Mouse (Mus musculus): ENCODE results near the gene Cox7b2.
"Not testable (repeated sequence)": the region's sequence is repeated elsewhere in the genome, so short reads cannot be mapped to it uniquely, and the experiment has no call there.

Cox7b2 gene

DNA sequence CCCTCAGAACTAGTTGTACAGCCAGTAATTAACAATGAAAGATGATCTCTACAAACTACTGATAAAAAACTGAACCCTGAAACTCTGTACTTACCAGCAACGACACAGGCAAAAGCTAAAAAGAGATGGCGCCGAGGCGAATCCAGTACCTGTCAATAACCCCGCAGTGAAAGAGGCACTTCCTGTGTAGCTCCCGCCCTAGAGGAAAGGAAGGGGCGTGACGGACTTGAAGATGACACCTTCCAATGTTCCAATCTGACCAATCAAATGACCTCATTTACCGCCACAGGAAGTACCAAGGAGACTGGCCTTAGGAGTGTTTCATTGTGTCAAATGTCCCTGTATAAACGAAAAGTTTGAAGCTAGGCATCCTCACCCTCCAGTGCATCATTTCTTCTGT is at the start of gene Cox7b2:
Gene Cox7b2, minus strand, starts transcription at position 127 of the 400 bp plus-strand sequence.
- DNase-seq (ENCODE audit: low read depth): no peak

GRCm38 (mm10) chr5:71595321-71595720 is 47.3 kb upstream of the Cox7b2 start:
- DNase-seq (ENCODE audit: low read depth): no peak

DNA sequence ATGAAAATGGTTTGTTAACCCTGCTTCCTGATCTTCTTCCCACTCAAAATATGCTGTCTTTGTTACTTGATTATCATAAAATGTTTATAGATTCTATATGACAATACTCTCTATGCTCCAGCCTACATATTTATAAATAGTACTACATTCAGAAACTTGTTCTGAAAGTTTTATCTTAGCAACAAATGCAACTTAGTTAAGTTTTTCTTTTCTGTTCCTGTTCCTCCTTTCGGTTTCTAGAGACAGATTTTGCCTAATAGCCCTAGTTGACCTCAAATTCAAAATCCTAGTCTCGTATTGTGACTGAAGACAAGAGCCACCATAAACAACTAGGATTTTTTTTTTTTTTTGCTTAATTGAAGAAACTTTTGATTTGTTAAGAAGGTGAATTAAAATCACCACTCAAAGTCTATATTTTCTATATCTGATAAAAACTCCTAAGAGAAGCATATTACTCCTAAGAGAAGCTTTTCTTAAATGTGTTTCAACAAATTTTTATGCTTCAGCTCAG is 45.8 kb upstream of the Cox7b2 start:
- no peak for DNase-seq (ENCODE audit: low read depth)

DNA sequence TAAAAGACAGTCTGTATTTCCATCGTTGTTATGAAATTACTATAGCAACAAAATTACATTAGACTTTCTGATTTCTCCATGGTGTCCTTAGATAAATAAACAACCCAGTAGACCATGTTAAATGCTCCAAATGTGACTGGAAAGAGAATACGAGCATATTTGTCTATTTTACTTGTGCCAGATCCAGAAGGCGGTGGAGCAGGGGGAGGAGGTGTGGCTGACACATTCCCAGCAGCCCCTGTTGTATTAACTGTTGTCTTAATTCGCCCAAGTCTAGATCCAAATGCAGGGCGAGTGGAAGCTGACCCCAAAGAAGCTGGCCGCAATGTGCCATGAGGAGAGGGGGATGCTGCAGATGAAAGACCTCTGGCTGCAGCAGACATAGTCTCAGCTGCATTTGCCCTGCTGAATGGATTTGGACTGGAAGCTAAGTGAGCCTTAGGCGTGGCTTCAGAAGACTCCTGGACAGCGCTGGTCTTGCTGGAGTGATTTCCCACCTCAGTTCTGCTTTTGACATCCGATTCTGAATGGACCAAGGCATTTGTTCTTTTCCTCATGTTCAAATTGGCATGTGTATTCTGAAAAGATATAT is 23.7 kb upstream of the Cox7b2 start:
- no peak for DNase-seq (ENCODE audit: low read depth)

GRCm38 (mm10) chr5:71545554-71545953 is 2.5 kb downstream of the Cox7b2 start:
- DNase-seq (ENCODE audit: low read depth): no peak

DNA sequence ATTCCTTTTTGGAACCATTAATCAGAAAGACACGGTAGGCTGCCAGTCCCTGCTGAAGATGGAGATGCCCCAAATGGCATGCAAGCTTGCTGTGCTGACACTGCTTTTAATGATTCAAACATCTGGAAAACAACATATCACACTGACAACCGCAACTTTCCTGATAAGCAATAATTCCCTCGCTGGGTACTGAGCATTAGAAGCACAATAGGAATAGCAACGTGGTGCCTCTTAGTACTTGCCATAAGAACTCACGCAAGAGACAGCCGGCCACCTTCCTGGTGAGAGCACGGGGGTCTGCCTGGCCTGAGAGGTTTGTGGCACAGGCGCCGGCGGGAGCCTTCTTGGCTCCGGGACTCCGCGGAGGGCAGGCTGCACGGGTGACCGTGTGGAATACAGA is 22.5 kb downstream of the Cox7b2 start:
- not testable (repeated sequence) for DNase-seq (ENCODE audit: low read depth)

- peak; percentile 36 for DNase-seq (ENCODE audit: low read depth)
Observed at GRCm38 (mm10) chr5:71502058-71502678, 45.8 kb downstream of the Cox7b2 start.

DNA sequence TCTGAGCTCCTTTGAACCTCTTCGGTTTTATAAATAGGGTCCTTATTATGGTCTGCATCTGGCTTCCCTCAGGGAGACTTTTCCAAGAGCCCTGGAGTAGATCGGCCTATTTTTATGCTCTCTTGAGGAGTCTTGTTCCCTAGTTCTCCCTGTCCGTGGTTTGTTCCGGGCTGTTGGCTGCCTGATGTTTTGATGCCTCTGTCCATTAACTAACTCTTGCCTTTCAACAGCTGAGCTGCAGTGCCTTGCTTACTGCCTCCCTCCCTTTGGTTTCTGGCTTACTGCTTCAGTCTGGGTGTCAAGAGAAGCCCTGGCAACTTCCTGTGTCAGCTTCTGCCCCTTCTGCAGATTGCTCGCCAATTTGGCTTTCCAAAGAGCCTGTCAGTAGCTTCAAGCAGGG is 52.4 kb downstream of the Cox7b2 start:
- DNase-seq (ENCODE audit: low read depth): no peak

DNA sequence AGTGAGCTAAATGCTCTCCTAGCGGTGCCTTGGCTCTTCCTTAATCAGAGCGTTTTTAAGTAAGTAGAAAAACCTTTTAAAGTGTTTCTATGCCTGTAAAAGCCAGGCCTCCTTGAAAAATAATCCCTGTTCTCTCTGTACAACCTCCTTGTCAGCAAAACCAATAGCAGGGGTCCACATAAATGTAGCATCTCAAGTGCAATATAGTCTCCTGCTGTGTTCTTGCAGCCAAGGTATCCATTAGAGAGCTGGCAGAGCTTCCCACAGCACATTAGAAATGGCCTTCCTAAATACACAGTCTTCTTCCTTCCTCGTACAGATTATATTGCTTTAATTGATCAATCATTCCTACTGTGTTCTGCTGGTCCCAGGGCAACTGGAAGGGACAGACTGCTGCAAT is 91.0 kb downstream of the Cox7b2 start:
- DNase-seq (ENCODE audit: low read depth): no peak

GRCm38 (mm10) chr5:71440174-71440573 is 107.8 kb downstream of the Cox7b2 start:
- DNase-seq (ENCODE audit: low read depth): no peak

All from induced T-regulatory cell, adult 2 months (primary cell).